Mouse (Mus musculus): ENCODE results near the gene Slc29a4.

The Slc29a4 gene

DNA sequence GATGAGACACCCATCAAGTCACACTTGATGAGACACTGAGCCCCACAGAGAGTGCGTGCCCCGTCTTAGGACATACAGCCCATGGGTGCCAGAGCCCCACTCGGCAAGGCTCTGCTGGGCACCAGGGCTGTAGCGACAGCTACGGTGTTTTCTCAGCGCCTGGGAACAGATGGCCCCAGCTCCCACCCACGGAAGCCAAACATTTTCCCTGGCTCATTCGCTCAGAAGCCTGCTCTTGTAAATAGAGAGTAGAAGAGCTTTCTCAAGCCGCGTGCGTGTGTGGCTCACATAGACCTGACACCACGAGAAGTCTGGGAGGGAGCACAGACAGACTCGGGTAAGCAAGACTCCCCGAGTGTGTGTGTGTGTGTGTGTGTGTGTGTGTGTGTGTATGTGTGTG, at the start of gene Slc29a4:
Gene Slc29a4 (plus strand): TSS at position 265 of the 400 bp plus-strand sequence.
- no peak for DNase-seq

GRCm38 (mm10) chr5:142648162-142648561, 44.1 kb upstream of the Slc29a4 start:
- no peak for DNase-seq

DNA sequence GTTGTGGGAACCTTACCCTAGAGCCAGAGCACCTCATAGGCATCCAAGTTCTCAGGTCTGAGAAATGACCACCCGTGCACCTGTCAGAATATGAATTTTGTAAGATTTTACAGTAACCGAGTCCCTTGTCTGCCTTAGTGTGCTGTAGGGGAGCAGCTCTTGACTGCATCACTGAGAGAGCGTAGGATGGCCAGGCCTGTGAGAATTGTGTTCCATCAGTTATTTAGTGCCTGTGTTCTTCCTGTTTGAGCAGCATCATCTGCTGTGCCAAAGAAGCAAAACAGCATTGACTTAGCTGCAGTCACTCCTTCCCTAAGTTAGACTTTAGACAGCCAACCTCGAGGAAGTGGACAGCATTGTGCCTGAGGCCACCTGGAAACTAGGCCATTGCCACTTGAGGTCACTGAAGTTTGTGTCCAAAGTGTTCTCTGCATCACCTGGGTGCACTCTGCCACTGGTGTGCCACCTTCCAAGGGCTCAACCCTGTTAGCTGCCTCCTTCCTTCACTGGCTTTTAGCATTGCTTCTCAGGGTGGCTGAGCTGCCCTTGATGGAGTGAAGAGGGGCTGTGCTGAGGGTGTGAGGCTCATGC, 42.8 kb upstream of the Slc29a4 start:
- peak; percentile 10 to 63 for DNase-seq

- no peak for DNase-seq
Measured at GRCm38 (mm10) chr5:142650390-142650789, 41.9 kb upstream of the Slc29a4 start.

GRCm38 (mm10) chr5:142650794-142651497, 41.4 kb upstream of the Slc29a4 start:
- no peak for DNase-seq

DNA sequence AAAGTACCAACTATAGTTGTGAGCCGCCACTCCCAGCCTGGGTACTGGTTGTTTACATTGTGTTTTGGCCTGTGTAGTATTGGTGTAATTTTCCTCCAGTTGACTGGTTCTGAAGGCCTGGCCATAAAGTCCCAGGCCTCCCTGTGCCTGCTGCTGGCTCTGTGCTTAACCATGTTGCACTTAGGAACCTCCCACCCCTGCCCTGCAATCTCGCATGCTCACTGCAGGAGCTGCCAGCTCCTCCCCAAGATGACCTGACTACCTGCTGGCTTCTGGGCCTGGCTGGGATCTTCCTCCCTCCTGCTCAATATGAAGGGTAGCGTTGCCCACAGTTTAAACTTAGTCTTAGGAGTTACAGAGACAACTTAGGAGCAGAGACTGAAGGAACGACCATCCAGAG, 40.0 kb upstream of the Slc29a4 start:
- DNase-seq = peak; percentile 21 to 63

- DNase-seq = no peak
Measured at GRCm38 (mm10) chr5:142660656-142661434, 31.5 kb upstream of the Slc29a4 start.

DNA sequence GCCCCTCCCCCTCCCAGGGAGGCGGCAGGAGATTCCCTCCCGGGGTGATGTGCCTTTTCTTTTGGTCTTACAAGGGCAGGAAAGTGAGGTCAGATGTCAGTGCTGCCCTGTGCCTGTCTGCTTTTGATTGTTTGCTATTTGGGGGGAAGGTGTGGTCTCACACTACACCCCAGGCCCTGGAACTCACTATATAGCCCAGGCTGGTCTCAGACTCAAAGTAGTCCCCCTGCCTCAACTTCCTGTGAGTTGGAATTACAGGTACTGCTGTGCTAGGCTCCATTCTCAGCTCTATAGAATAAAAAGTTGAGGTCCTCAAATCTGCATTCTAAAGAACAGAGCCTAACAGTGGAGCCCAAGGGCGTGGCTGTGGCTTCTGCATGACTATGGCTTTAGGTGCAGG, 24.4 kb upstream of the Slc29a4 start:
- no peak for DNase-seq

GRCm38 (mm10) chr5:142668556-142669263, 23.6 kb upstream of the Slc29a4 start:
- DNase-seq = no peak

DNA sequence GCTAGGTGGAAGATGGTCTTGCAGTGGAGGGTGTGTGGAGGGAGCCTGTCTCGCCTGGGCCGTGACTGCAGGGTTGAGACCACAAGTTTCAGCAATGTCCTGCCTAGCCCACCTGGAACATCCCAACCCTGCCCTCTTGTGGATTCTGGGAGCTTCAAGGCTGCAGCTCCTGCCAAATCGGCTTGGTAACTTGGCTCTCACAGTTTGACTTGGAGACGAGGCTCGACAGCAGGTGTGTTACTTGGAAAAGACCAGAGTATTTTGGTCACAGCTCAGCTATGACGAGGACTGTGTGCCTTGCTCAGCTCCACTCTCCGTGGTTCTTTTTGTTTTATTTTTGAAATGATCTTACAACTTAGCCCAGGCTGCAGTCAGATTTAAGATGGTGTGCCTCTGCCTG, 22.6 kb upstream of the Slc29a4 start:
- DNase-seq = no peak

DNA sequence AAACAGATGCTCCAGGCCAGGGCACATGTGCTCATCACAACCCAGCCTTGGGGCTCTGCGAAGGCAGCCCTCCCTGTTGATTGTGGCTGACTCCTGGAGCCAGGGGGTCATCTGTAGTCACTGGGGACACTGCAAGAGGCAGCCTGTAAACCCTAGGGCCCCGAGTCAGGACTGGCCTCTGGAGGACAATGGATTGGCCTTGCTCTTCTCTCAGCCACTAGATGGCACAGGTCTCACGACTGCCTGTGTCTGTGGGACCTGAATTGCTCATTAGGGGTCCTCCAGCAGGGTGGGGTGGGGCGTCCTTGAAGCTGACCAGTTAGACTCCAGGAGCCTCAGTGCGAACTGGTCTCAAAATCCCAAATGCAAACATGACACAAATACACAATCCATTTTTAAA, 19.2 kb upstream of the Slc29a4 start:
- DNase-seq = peak in 1 of 2 experiments; percentile 14

DNA sequence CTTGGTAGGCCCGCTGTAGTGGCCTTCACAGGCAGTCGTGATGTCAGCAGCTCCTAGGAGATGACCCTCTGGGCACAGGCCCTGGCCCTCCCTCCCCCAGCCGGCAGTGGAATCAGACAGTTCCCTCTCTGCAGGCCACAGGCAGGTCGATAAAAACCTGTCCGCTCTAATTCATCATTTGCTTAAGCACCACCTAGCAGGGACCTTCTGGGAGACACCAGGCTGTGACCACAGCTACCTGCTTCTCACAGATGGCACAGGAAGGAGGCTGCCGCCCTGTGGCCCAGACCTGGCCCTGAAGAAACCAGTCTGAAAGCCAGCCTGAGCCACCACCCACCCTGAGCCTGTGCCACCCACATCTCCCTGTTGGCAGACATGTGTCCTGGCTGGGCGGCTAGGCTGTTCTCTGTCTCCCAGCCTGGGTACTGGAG, 14.2 kb upstream of the Slc29a4 start:
- no peak for DNase-seq

GRCm38 (mm10) chr5:142679065-142679464, 13.2 kb upstream of the Slc29a4 start:
- DNase-seq = no peak

- DNase-seq = no peak
Measured at GRCm38 (mm10) chr5:142681911-142682310, 10.4 kb upstream of the Slc29a4 start.

GRCm38 (mm10) chr5:142682529-142682928, 9.8 kb upstream of the Slc29a4 start:
- DNase-seq = no peak

DNA sequence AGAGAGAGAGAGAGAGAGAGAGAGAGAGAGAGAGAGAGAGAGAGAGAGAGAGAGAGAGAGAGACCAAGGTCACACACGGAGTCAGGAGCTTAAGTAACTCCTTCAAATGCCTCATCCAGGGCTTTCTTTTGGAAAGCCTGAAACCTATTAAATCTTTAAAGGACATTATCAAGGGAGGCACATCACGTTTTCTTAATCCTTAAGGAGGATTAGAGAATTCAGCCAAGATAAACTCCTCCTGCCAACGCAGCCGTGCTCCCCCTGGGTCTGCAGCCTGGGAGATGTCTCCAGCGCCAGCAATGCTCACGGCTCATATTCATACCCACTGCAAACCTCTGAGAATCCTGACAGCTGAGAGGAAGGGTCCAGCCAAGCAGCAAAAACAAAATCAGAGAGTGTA, 3.4 kb upstream of the Slc29a4 start:
- no peak for DNase-seq

DNA sequence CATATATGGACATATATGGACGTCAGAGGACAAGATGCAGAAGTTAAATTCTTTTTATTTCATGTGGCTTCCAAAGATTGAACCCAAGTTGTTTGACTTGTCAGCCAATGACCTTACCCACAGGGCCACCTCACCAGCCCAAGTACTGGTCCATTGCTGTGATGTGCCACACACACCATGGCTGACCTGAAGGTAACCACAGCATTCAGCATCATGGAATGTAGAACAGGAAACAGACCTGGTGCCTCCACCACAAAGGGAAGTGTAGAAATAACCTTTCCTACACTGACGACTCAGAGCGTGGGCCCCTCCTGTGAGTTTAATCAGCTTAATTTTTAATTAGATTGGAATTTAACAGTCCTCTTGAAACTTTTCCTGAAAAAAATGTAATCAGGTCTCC, 2.0 kb upstream of the Slc29a4 start:
- no peak for DNase-seq

DNA sequence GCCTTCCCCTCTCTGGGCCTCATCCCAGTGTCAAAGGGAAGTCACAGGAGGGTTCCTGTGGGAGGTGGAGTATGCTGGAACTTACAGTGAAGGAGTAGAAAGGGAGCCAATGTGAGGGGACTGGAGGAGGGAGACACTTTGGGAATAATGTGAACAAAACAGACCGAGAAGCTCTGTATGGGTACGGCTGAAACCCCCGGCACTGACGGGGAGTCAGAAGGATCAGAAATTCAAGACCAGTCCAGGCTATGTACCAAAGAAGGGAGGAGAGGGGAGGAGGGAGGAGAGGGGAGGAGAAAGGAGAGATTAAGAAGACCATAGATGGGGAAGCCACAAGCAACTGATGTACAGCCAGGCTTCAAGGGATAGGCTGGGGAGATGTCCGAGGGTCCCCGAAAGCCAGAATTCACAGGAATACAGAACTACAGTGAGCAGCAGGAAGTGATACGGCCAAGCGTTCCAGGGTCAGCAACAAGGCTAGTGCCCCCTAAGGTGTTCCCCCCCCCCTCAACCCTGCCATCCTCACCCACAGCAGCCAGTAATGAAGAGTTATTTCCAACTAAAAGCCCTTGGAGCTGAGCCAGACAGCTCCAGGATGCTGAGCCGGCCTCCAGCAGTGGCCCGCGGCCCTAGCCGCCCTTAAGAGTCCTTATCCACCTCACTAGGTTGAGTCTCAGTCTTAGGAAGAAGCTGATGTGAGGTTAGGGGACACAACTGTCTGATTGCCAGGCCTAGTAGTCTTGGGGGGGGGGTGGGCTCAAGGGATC, 842 bp downstream of the Slc29a4 start:
- no peak for DNase-seq

- DNase-seq = no peak
Measured at GRCm38 (mm10) chr5:142693738-142694430, 1.6 kb downstream of the Slc29a4 start.

DNA sequence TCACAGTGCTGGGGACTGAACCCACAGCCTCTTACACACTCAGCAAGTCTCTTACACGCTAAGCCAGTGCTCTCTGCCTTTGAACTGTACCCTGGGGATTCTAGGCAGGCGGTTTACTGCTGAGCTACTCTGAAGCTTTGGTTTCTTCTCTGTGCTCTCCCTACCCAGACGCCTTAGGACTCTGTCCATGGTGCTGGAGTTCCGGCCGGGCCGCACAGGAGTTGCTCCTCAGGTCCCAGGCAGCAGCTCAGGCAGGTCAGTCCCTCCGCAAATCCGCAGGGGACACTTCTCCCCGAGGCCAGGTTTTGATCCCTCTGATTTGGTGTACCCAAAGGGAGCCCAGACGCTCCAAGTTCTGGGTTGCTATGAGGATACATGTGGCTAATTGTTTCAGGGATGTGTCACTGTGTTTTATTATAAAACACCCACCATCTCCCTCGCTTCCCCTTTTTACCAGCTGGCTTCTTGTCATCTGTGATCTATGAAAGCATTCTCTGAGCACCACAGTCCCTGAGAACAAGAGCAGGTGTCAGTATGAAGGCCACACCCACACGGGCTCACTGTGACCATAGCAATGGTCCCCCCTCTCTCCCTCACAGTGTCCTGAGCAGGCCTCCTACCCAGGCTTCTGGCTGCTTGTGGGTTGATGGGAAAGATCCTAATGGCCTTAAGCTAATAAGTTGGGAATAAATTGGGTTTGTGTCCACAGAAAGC, 2.5 kb downstream of the Slc29a4 start:
- DNase-seq = peak; percentile 68 to 73

- DNase-seq = no peak
Measured at GRCm38 (mm10) chr5:142696258-142696657, 3.9 kb downstream of the Slc29a4 start.
